Mouse (Mus musculus) erythroblast, embryonic 14.5 days (primary cell): ENCODE measurements around the gene Ush2a.

Experiments
- GATA1 ChIP-seq: IDR thresholded peaks from 2 replicates; pipeline ENCODE4 v1.6.1; 2012; ENCODE audit warnings: low read length, inconsistent platforms, mixed read lengths
- TAL1 ChIP-seq: IDR thresholded peaks from 3 replicates; pipeline ENCODE4 v1.6.1; 2012; ENCODE audit warnings: low read length, inconsistent platforms, mixed read lengths

GRCm38 (mm10) chr1:188539621-188540020 is 277.8 kb downstream of the Ush2a start:
- TF ChIP-seq GATA1 (no peak), TAL1 (no peak)
